Mouse (Mus musculus) small intestine, adult 2 months (tissue): Measurements from ENCODE around the gene Cxadr.

Source experiments
- CTCF ChIP-seq: fragments of 200-500 bp; IDR thresholded peaks from 2 replicates; pipeline ENCODE4 v1.5.1; 2012; ENCODE audit warnings: low read depth, mild to moderate bottlenecking, control low read depth, inconsistent platforms, low read length, moderate library complexity, mixed read lengths; ENCODE audit not compliant: insufficient replicate concordance, insufficient read length; ENCODE audit errors: extremely low read depth
- POLR2A ChIP-seq: fragments of 200-500 bp; IDR thresholded peaks from 2 replicates; pipeline ENCODE4 v1.6.1; 2012; ENCODE audit warnings: low read depth, mild to moderate bottlenecking, control low read depth, inconsistent platforms, low read length, moderate library complexity

DNA sequence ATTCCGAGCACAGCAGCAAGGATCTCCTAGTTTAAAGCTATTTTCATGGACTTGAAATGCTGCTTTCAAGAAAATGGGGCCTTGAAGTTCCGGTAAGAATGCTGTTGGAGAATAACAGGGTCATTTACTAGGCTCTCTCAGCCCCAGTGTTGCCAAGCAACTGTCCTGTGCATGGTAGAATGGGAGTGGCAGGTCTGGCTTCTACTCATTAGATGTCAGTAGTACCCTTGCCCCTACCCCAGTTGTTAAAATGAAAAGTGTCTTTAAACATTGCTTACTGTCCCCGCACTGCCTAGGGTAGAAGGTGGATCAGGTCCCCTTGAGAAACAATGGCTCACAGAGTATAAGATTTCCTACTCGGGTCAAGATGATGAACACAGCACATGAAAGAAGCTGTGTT lies 40.1 kb downstream of the Cxadr start:
- TF ChIP-seq CTCF = no peak
- no peak for TF ChIP-seq POLR2A
